Mouse (Mus musculus) 416B (cell line): ENCODE measurements around the gene Sync.
A peak's percentile ranks its signal among the peaks of the same experiment; 100 is the strongest.

Experiments
- DNase-seq: peaks from one replicate; pipeline ENCODE4 v3.0.0; 2011; ENCODE audit warnings: low read depth

The Sync gene

DNA sequence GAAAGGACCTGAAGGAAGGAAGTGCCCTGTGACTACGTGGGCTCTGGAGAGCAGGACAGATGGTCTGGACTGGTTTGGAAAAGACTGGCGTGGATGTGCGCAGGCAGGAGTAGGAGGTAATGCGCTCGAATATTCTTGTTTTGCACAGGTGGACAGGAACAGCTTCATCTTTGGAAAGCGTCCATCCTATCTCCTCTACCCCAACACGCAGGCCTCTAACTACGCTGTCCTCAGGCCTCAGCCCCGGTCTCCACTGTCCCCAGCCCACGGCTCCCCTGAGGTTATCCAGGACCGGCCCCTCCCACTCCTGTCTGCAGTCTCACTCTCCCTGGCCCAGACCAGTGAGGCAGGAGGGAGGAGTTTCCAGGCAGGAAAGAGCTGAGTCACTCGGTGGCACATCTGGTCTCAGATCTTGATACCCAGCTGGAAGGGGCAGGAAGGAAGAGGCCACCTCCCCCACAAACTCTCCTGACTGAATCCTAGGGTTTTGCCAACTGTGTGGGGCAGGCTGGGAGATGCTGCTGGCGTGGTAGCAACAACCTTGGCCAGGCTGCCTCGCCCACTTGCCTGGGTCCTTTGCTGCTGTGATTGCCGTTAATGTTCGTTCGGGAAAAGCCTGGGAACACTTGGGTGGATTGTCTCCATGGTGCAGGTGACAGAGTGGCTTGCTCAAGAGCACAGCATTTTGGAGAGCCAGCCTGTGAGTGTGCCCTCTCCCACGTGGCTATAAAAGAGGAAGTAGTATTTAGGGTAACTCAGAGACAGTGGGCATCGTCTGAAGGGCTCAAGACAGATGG lies 24.0 kb upstream of the Sync start:
- DNase-seq, result peak; percentile 98

DNA sequence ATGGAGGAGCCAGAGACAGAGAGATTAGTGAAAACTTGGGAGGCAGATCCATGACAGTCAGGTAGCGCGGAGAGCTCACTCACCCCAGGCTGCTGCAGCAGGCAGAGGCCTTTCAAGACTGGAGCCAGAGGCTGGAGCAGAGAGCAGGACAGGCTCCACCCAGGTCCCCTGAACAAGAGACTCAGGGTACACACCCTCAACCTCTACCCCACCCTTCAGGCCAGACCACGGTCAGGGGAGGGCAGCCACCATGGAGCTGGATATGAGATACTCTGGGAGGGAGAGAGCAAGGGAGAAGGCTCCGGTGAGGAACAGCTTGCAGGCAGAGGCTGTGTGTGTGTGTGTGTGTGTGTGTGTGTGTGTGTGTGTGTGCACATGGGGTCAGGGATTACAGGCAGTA lies 21.2 kb upstream of the Sync start:
- no peak for DNase-seq

DNA sequence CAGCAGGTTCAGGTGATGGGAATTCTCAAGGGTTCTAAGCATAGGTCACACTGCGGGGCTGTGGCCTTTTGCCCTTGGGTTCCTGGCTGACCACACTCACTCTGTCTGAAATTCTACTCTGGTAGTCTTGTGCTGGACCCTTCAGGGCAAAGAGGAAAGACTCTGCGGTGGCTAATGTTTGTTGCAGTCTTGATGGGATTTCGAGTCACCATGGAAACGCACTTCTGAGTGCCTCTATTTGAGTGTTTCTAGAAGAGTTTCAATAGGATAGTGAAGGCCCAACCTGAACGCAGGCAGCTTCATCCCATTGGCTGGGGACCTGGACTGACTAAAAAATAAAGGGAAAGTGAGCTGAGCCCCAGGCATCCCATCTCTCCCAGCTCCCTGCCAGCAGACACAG lies 20.6 kb upstream of the Sync start:
- no peak for DNase-seq

DNA sequence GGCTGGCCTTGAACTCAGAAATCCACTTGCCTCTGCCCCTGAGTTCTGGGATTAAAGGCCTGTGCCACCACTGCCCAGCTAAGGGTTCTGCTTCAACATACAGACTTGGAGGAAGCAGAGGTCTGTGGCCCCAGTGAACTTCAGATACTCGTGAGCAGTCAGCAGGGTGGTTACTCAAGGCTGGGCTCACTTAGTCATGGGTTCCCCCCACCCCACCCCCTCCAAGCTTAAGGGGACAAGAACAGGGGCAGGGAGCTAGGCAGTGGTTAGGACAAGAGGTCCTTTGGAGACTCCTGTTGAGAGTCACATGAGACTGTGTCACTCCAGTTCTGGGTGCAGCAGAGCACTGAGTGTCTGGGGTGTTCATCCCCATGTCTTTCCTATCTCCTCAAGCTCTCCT lies 18.7 kb upstream of the Sync start:
- DNase-seq, result peak; percentile 79

DNA sequence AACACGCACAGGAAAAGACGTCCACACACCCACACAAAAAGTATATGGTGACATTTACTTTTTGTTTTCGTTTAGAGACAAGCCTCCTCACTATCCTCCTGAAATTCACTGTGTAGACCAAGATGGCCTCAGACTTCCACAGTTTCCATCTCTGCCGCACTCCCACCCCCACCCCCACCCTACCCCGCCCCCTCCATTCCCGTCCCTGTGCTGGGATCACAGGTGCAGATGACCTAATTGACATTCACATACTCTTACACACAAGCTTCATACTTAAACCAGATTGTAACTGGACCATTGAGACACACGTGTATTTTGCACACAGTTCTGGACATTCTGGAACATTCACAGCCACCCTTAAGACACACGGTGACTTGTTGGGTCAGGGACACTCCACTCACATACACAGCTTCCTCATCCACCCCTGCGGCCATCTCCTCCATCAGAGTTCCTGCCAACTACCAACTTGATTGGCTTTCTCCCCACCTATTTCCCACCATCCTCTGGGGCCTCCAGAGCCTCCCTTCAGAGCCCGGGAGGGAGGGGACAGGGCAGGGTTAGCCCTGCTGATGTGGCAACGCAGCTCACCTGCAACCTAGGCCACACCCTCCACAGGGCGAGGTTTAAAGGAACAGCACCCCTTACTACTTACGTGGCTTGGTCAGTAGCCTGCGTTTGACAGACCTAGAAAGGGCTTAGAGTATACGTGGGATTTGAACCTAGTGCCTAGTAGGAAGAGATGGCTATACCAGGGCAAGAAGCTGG lies 15.2 kb upstream of the Sync start:
- DNase-seq, result peak; percentile 70

DNA sequence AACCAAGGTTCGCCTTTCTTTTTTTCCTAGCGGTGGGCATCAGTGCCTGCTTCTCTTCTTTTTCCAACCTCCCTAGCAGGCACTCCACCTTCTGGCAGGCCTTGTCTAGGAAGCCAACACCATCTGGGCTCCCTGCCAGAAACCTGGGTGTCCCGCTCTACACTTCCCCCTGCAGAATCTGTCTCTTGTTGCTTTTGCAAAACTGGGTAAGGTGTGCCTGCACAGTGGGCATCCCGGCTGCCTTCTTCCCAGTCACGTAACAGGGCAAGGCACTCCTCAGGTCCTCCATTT lies 14.7 kb upstream of the Sync start:
- peak; percentile 85 for DNase-seq

DNA sequence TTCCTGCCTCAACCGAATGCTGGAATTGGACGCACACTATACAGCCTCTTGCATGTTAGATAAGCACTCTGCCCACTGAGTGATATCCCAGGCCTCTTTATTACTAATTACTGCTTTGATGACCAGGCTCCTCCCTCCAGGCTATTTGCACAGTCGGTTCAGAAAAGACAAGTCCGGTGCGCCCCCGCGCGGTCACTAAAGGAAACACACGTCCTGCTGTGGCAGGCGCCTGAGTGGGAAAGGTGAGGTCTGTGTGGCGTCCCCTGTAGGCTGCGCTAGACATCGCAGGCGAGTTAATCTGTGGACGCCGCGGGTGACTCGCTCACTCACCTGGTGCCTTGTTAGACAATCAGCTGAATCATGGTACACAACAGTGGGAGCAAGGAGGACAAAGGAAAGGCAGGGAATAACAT lies 11.0 kb upstream of the Sync start:
- peak; percentile 91 for DNase-seq

GRCm38 (mm10) chr4:129282786-129283185 lies 4.6 kb upstream of the Sync start:
- DNase-seq, result no peak

GRCm38 (mm10) chr4:129283226-129283625 lies 4.2 kb upstream of the Sync start:
- no peak for DNase-seq

DNA sequence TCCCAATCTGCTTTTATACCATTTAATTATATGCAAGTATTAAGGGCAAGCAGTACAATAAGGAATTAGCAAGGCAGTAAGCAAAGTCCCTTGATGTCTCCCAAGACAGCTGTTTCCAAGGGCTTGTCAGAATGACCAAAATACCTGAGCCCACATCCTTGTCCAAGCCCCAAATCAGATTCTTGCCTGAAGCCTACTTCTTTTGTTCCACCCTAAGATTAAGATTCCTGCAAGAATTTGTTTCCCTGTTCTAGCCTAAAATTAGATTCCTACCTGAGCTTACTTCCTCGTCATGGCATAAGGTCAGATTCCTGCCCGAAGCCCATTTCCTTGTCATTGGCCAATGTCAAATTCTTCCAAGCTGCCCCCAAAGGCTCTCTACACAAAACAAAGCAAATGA lies 2.7 kb upstream of the Sync start:
- DNase-seq, result no peak

DNA sequence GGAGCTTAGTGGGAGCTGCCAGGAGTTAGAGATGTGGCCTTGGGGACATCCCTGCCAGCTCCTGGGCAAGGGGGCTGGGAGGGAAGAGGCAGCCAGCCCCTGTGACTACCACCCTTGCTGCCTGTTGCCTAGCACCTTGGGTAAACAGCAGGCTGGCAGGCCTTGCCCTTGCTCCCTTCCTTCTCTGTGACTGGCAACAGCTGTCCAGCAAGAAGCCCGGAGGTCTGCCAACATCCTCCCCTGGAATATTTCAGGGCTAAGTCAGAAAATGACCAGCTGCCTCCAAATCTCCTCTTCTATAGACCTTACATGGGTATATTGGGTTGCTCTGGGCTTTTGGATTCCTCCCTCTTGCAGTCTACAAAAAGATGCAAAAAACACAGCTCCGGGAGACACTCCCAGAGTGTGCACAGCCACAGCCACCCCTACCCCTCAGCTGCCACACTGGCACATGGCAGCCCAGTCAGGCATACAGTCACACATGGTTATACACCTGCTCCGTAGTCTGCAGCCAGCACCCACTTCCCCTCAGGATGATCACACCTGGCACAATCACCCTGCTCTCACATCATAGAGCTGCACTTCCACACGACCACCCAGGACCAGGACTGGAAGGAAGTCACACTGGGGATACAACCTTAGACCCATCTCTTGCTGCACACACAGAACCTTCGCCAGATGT lies 1.3 kb upstream of the Sync start:
- DNase-seq, result no peak

DNA sequence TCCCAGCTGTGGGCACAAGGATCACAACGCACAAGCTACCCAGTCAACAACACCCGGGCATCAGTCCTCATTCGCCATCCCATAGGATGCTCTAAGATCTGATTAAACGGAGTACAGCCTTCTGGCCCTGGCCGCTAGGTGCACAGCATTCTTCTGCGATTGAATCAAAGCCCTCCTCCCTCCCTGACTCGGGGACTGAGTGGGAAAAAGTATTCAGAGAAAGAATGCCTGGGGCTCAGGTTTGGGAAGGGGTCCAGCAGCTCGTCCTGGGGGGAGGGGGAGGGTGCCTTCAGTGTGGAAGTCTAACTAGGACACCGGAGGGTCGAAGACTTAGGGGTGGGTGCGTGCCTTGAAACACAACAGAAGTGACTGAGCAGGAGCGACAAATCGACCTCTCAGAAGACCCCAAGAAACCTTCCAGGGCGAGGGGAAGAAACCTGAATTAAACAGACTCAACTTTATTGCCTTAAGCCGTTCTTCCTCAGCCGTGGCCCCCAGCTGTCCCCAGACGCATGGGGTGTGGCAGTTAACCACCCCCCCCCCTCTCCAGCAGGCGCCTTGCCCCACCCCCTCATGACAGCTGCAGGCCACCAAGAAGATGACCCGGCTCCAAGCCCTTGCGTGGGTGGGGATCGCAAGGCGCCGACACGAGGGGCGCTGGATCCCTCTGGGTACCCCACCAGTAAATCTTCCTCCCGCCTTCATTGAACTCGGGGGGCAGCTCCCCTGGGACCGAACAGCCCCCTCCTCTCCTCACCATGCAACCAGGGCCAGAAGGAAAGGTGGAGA lies 540 bp upstream of the Sync start:
- no peak for DNase-seq

DNA sequence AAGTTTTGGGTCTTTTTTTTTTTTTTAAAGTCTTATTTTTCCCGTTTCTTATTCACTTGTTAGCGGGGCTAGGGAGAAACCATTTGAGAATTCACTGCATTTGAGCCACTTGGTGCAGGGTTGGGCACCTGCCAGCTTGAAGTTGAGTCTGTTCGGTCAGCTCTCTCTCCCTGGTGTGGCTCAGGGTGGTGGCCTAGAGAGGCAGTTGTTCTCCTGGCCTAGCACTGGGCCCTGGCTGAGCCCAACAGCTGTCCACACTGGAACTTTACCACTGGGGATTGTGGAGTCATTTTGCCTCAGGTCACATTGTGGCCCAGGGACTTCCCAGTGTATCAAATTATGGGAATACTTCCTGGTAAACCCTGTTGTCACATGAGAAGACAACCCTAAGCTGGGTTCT lies 650 bp downstream of the Sync start:
- DNase-seq, result no peak

- DNase-seq, result no peak
Observed at GRCm38 (mm10) chr4:129289671-129290070, 2.3 kb downstream of the Sync start.

DNA sequence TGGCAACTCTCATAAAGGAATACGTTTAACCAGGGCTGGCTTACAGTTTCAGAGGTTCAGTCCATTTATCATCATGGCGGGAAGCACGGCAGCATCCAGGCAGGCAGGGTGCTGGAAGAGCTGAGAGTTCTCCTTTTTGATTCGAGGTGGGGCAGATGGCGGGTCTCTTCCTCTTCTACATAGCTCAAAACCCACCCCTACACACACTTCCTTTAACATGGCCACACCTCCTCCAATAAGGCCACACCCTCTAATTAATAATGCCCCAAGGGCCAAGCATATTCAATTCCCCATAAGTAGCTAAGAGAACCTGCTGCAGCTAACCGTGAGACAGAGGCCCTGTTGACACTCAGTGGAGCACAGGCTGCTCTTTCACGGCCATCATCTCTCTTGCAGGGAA lies 5.4 kb downstream of the Sync start:
- no peak for DNase-seq

DNA sequence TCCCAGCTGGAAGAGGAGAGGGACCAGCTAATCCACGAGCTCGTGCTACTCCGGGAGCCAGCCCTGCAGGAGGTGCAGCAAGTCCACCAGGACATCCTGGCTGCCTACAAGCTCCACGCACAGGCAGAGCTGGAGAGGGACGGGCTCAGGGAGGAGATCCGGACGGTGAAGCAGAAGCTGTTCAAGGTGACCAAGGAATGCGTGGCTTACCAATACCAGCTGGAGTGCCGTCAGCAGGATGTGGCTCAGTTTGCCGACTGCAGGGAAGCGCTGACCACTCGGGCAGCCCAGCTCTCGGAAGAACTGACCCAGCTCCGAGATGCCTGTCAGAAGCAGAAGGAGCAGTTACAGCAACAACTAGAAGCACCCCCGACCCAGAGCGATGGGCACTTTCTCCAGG lies 6.3 kb downstream of the Sync start:
- DNase-seq, result no peak

- DNase-seq, result peak; percentile 81
Observed at GRCm38 (mm10) chr4:129295188-129295587, 7.8 kb downstream of the Sync start.

GRCm38 (mm10) chr4:129296066-129296465 lies 8.6 kb downstream of the Sync start:
- no peak for DNase-seq

GRCm38 (mm10) chr4:129297724-129298123 lies 10.3 kb downstream of the Sync start:
- peak; percentile 45 for DNase-seq

GRCm38 (mm10) chr4:129299121-129299520 lies 11.7 kb downstream of the Sync start:
- no peak for DNase-seq

GRCm38 (mm10) chr4:129303401-129303800 lies 16.0 kb downstream of the Sync start:
- no peak for DNase-seq

DNA sequence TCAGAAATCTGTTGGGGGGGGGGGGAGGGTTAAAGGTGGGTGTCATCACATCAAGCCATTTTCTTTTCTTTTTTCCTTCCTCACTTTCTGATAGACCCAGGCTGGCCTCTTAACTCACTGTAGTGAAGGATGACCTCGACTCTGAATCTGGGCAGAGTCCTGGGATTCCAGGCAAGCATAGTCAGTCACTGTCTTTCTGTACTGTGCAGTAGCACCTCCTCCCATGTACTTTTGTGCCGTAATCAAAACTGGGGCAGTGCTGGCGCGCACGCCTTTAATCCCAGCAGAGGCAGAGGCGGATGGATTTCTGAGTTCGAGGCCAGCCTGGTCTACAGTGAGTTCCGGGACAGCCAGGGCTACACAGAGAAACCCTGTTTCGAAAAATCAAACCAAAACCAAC lies 16.4 kb downstream of the Sync start:
- DNase-seq, result no peak
